Mouse (Mus musculus) 3134 (cell line): ENCODE results near the gene Golga4.
A peak's percentile ranks its signal among the peaks of the same experiment; 100 is the strongest.
"Not testable (repeated sequence)": the region's sequence is repeated elsewhere in the genome, so short reads cannot be mapped to it uniquely, and the experiment has no call there.

ENCODE experiments used
- DNase-seq: peaks from one replicate; pipeline ENCODE4 v3.0.0-alpha.2; 2011; ENCODE audit warnings: low spot score; ENCODE audit not compliant: insufficient read length; ENCODE audit errors: extremely low read depth

The Golga4 gene

GRCm38 (mm10) chr9:118584838-118585237 lies 78.8 kb downstream of the Golga4 start:
- no peak for DNase-seq

- DNase-seq: no peak
These were observed 79.9 kb downstream of the Golga4 start for GRCm38 (mm10) chr9:118585998-118586397.

GRCm38 (mm10) chr9:118587115-118587514 lies 81.0 kb downstream of the Golga4 start:
- DNase-seq: no peak

GRCm38 (mm10) chr9:118589249-118589648 lies 83.2 kb downstream of the Golga4 start:
- no peak for DNase-seq

- no peak for DNase-seq
These were observed 84.2 kb downstream of the Golga4 start for GRCm38 (mm10) chr9:118590230-118590629.

GRCm38 (mm10) chr9:118591633-118592032 lies 85.6 kb downstream of the Golga4 start:
- DNase-seq: no peak

GRCm38 (mm10) chr9:118592585-118593249 lies 86.7 kb downstream of the Golga4 start:
- DNase-seq: no peak

GRCm38 (mm10) chr9:118593443-118593842 lies 87.4 kb downstream of the Golga4 start:
- no peak for DNase-seq

GRCm38 (mm10) chr9:118596767-118597166 lies 90.7 kb downstream of the Golga4 start:
- DNase-seq: no peak

- not testable (repeated sequence) for DNase-seq
These were observed 94.3 kb downstream of the Golga4 start for GRCm38 (mm10) chr9:118600393-118600792.

- DNase-seq: no peak
These were observed 96.5 kb downstream of the Golga4 start for GRCm38 (mm10) chr9:118602576-118602975.

- no peak for DNase-seq
These were observed 100.2 kb downstream of the Golga4 start, which contains the start of gene Itga9 for GRCm38 (mm10) chr9:118606148-118606816. Itga9 (plus strand) TSS chr9:118606690.

- peak; percentile 13 for DNase-seq
These were observed 100.8 kb downstream of the Golga4 start for GRCm38 (mm10) chr9:118606817-118607371.

GRCm38 (mm10) chr9:118607701-118608401 lies 101.8 kb downstream of the Golga4 start:
- DNase-seq: no peak

- DNase-seq: no peak
These were observed 102.5 kb downstream of the Golga4 start for GRCm38 (mm10) chr9:118608556-118608955.

GRCm38 (mm10) chr9:118610060-118610459 lies 104.0 kb downstream of the Golga4 start:
- no peak for DNase-seq

- DNase-seq: no peak
These were observed 105.1 kb downstream of the Golga4 start for GRCm38 (mm10) chr9:118611111-118611541.

GRCm38 (mm10) chr9:118611958-118612581 lies 106.0 kb downstream of the Golga4 start:
- DNase-seq: no peak

GRCm38 (mm10) chr9:118617237-118617636 lies 111.2 kb downstream of the Golga4 start:
- DNase-seq: no peak

- no peak for DNase-seq
These were observed 112.7 kb downstream of the Golga4 start for GRCm38 (mm10) chr9:118618732-118619250.

- no peak for DNase-seq
These were observed 114.7 kb downstream of the Golga4 start for GRCm38 (mm10) chr9:118620807-118621206.
